Mouse (Mus musculus) R1 (cell line): Measurements from ENCODE around the gene Neurl1b.
A peak's percentile ranks its signal among the peaks of the same experiment; 100 is the strongest.

Experiments used
- DNase-seq: peaks from one replicate; pipeline ENCODE4 v3.0.0-alpha.2; 2018; ENCODE audit warnings: low read depth, low spot score

Gene Neurl1b

DNA sequence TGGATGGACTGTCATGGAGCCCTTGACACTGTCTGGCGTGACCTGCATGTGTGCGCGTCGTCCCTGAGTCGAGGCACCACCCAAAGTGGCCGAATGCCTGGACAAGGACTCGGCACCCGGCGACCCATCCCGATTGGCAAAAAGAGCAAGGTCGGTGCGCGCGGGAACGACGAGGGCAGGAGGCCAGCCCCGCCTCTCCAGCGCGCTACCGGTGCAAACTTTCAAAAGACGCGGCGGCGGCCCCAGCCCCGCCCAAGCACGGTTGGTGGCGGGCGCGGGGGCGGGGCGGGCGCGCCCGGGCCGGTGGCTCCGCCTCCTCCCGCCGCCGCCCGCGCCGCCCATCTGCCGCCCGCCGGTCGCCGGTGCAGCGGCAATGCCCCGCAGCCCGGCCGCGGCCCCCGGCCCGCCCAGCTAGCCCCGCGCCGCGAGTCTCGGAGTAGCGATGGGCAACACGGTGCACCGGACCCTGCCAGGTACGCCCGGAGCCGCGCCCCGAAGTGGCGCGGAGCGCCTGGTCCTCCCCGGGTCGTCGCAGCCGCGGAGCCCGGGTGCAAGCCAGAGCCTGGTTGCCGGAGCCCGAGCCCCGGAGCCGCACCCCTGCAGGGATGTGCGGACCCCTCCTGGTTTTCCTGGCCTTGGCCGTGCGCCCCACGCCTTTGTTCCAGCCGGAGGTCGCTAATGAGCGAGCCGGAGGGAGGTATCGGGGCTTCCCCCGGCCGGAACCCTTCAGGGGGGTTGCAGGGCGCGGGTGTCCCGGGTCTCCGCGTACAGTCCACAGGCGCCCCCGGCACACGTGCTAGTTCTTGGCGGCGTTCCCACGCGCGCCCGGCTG, at the start of gene Neurl1b:
Neurl1b (plus strand) TSS at position 307 of the 832 bp plus-strand sequence.
- DNase-seq, result peak; percentile 20

GRCm38 (mm10) chr17:26366792-26367191, 47.8 kb upstream of the Neurl1b start:
- no peak for DNase-seq

- DNase-seq, result no peak
These were observed 46.2 kb upstream of the Neurl1b start for GRCm38 (mm10) chr17:26368336-26368992.

- DNase-seq, result peak; percentile 55
These were observed 43.9 kb upstream of the Neurl1b start for GRCm38 (mm10) chr17:26370521-26371245.

- DNase-seq, result no peak
These were observed 43.4 kb upstream of the Neurl1b start for GRCm38 (mm10) chr17:26371246-26371535.

DNA sequence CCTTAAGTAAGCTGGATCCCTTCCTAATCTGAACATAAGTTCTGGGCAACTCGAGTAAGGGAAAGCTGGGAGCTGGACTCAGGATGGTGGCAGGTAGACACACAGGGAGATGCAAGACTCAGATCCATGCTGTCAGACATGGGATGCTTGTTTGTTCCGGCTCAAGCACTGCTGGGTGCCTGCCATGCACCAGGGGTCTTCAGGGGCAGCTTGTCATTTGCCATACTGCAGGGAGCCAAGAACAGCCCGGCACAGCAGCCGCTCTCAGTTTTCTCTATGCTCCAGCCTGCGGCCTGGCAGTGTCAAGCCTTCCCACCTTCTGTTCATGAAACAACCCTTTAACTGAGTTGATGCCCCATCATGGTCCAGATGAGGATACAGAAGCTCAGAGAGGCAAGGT, 41.4 kb upstream of the Neurl1b start:
- no peak for DNase-seq

DNA sequence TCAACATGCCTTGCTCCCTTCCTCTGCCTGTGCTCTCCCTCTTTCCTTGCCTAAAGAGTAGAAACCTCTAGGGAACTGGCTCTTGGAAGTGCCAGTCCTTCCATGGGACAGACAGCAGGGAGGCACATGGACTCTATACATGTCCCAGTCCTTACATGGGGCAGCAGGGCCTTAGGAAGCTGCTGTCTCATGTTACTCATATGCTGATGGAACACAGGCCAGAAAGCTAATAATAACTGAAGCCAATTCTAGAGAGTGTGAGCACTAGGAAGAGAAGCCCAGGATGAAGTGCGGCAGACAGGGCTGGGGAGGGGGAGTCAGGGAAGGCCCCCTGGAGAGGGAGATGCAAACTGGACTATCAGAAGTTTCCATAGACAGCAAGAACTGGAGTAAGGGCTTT, 38.2 kb upstream of the Neurl1b start:
- no peak for DNase-seq

GRCm38 (mm10) chr17:26376994-26377744, 37.5 kb upstream of the Neurl1b start:
- no peak for DNase-seq

- no peak for DNase-seq
These were observed 34.2 kb upstream of the Neurl1b start for GRCm38 (mm10) chr17:26380280-26380985.

DNA sequence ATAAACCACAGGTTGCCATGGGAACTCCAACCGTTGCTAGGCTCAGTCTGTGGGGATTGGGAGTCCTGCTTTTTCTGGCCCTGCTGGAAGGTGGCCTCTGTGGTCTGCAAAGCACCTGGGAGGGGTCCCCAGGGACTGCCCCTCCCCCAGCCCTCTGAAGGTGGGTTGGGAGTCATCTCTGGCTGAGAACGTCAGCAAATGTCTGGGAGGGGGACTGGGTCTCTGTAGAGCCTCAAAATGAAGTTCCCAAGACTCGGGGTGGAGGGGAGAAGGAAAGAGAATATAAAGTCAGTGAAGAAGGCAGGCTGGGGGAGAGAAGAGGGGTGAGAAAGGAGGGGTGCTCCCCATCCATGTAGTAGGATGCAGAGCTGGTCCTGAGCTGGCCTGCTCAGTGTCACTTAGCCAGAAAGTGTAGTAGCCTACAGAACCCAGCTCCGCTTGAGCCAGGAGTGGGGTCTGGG, 33.6 kb upstream of the Neurl1b start:
- DNase-seq, result peak; percentile 58

DNA sequence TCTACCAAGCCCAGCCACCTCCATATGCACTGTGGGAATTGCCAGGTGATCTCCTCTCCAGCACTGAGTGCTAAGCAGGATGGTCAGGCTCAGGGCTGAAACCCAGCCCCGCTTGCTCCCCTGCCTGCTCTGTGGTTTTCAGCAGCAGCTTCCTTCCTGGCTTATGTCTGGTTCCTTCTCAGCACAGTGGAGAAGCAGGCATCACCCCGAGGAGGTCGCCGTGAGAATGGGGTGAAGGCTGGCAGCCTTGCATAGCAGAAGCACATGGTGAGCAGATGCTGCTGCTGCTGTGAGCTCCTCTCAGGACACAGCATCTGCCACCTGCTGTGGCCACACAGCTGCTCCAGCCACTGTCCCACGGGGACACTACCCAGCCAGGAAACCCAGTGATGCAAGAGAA, 33.0 kb upstream of the Neurl1b start:
- no peak for DNase-seq

GRCm38 (mm10) chr17:26382176-26382575, 32.5 kb upstream of the Neurl1b start:
- DNase-seq, result no peak

DNA sequence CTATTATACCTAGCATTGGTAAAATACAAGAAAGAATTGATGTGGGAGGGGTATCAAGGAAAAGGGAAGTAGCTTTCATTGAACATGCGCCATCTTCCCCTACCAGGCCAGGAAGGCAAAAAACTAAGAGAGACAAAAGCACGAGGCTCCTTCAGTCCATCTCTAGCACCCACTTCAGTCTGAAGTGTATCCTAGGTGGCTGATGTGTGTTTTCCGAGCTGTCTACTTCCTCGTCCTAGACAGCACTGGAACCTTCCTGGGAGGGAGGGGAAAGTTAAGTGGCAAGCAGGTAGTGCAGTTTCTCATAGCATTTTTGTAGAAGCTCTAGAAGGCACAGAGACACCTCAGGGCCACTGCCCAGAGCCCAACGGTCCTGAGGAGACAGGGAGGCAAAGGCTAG, 31.9 kb upstream of the Neurl1b start:
- no peak for DNase-seq

- DNase-seq, result no peak
These were observed 30.5 kb upstream of the Neurl1b start for GRCm38 (mm10) chr17:26384111-26384510.

DNA sequence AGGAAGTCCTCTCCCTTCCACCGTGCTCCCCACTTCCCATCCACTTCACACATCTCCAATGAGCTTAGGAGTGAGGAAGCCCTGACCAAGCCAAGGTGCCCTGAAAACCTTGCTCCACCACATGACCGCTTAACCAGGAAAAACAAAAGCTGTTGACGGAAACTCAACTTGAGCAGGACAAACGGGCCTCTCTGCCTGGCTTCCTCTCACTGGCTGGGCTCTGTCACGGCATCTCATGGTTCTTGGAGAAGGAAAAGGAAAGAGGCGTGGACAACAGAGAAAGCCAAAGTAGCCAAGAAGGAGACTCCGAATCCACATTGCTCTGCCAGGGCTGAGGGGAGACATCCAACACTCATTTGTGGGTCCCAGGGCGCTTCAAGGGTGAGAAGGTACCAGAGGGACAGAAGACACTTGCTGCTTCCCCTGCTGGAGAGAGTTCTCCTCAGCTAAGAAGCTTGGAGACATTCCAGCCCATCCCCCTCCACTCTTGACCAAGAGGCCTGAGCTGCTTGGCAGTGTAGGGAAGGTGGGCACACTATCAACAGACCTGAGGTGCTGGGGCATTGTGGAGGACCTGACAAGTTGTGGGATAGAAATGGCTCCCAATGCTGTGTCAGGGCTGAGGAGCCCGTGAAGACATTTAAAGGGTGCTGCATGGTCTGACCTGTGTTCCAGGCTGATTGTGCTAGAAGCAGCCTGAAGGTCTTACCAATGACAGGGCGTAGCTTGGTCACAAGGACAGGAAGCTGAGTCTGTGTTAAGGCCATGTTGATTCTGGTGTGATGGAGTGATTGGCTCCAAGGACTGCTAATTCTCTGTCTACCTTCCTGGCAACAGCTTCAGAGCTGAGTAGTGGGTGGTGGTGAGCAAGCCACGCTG, 29.1 kb upstream of the Neurl1b start:
- no peak for DNase-seq

DNA sequence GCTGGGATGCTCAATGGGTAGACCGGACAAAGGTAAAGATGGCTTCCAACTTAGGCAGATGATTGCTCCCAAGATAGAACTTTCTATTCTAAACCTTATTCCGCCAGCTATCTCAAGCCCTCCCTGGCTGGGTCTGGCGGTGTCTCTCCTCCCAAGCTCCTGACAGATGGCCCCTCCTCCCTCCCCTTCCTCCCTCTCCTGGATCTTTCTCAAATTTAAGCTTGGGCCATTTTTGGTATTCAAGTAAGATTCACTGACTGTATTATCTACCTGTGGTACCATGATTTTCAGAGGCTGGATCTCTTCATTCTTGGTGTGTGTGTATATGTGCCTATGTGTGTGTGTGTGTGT, 28.5 kb upstream of the Neurl1b start:
- no peak for DNase-seq

- no peak for DNase-seq
These were observed 26.5 kb upstream of the Neurl1b start for GRCm38 (mm10) chr17:26388106-26388505.

- DNase-seq, result no peak
These were observed 25.4 kb upstream of the Neurl1b start for GRCm38 (mm10) chr17:26389241-26389640.

GRCm38 (mm10) chr17:26390666-26391065, 24.0 kb upstream of the Neurl1b start:
- DNase-seq, result no peak

GRCm38 (mm10) chr17:26392355-26392754, 22.3 kb upstream of the Neurl1b start:
- no peak for DNase-seq
